Mouse (Mus musculus): ENCODE measurements around the gene Arhgap15. TPM values are rescaled to one million over a fixed set of nuclear protein-coding genes. Genes with fewer than 3 reads are reported as not detected.

The Arhgap15 gene
- polyA plus RNA-seq, 1 experiment from 2014 or later = 0.87 TPM

DNA sequence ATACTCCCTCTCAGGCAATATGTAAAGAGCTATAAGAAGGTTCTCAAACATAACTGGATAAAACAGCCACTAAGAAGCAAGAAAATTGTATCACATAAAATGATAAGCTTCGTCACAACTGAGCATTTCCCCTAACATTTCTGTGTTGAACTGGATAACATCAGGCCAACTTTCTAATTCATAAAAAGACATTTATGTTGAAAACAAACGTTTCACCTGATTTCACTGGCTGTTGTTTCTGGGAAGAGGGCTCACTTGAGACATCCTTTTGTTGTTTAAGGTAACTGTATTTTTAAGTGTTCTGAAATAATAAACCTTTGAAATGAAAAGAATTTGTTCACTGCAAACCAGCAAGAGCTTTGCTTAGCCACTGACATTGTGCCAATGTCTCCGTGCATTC lies 697 bp downstream of the Arhgap15 start:
- Histone ChIP-seq H3K27me3 (no peaks in the 10 kb centered on the region), H3K9me3 (no peaks in the 10 kb centered on the region), H3K4me1 (no peaks in the 10 kb centered on the region)

DNA sequence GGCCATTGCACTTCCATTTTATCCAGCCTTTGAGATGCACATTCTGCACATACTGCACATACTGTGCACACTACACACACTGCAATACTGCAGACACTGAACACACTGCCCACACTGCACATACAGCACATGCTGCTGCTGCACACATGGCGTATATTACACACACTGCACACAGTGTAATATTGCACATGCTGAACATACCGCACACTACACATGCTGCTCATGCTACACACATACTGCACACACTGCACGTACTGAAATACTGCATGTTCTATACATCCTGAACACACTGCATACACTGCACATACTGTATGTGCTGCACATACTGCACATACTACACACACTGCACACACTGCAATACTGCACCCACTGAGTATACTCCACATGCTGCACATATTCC lies 7.3 kb downstream of the Arhgap15 start:
- Histone ChIP-seq H3K36me3 (no peaks in the 10 kb centered on the region), H3K9ac (replicated peaks) (no peak overlapping the region), H3K4me2 (replicated peaks) (no peak overlapping the region), H3K9me3 (no peaks in the 10 kb centered on the region), H3K27me3 (no peaks in the 10 kb centered on the region), H3K4me3 (no peak overlapping the region), H3K27ac (replicated peaks) (no peak overlapping the region), H3K4me1 (no peaks in the 10 kb centered on the region)
- WGBS = 98% methylated on average over 3 of the region's 3 CpGs
- 0 out of 2 replicates have a peak, but pooled peaks have one; percentile 26 for ATAC-seq (replicated peaks)

More for the DNA sequence above, 697 bp downstream of the Arhgap15 start:
- Histone ChIP-seq H3K4me2 (replicated peaks) (no peak overlapping the region), H3K4me3 (no peak overlapping the region), H3K27ac (replicated peaks) (no peak overlapping the region), H3K36me3 (no peaks in the 10 kb centered on the region), H3K9ac (replicated peaks) (no peak overlapping the region)
- 85% methylated on average over 3 of the region's 3 CpGs for WGBS
- no peak for ATAC-seq (replicated peaks)

DNA sequence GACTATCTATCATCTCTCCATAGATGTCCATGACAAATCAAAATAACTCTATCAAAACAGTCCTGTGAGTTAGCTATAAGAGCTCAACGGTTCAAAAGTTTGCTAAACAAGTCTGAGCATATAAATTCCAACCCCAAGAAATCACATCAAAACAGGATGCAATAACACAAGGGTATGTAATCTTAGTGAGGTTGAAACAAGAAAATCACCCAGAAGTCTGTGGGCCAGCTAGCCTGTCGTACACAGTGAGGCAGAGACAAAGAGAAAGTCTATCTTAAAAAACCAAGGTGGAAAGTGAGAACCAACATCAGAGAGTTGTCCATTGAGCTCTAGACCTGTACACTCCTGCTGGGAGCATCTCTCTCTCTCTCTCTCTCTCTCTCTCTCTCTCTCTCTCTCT lies 8.0 kb downstream of the Arhgap15 start:
- Histone ChIP-seq H3K4me1 (no peaks in the 10 kb centered on the region), H3K27me3 (no peaks in the 10 kb centered on the region), H3K9ac (replicated peaks) (no peak overlapping the region), H3K4me3 (no peak overlapping the region), H3K27ac (replicated peaks) (no peak overlapping the region), H3K9me3 (no peaks in the 10 kb centered on the region), H3K36me3 (no peaks in the 10 kb centered on the region), H3K4me2 (replicated peaks) (no peak overlapping the region)
- no peak for ATAC-seq (replicated peaks)
- 86% methylated on average over 2 of the region's 2 CpGs for WGBS

DNA sequence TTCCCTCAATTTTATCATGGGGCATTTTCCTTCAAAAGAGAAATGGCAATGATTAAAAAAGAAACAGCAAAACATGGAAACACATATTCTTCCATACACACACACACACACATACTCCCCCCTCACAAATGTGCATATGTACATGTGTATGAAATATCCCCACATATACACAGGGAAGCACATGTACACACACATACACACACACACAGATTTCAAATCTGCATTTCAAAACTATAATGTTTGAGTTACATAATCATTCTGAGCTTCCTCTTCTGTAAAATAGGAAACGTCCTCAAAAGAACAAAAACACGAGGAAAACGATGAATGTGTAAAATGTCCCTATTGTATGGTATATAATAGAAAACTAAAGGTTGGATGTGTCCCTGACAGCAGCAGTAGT lies 13.1 kb downstream of the Arhgap15 start:
- no peak for ATAC-seq (replicated peaks)
- 70% methylated on average over 3 of the region's 3 CpGs for WGBS

DNA sequence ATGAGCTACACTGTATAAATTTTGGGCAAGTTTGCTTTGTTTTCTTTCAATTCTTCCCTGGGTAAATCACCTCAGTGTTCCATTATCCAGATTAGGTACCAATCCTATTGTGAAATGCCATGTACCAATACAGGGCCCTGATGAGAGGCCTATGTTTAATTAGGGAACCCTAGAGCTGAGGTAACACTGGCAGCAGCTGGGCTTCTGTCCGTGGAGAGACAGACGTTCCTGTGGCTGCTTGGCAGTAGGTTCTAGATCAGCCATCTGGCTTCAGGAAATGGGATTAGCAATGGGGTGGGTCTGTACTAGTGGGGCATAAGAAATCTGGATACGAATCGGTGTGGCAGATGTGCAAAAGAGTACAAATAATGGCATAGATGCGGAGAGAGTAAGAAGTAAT lies 14.7 kb downstream of the Arhgap15 start:
- Histone ChIP-seq H3K4me3 (no peak overlapping the region), H3K9ac (replicated peaks) (no peak overlapping the region), H3K9me3 (no peaks in the 10 kb centered on the region), H3K27ac (replicated peaks) (no peak overlapping the region), H3K27me3 (no peaks in the 10 kb centered on the region), H3K4me1 (no peaks in the 10 kb centered on the region), H3K36me3 (no peaks in the 10 kb centered on the region), H3K4me2 (replicated peaks) (no peak overlapping the region)
- 54% methylated on average over 5 of the region's 5 CpGs for WGBS
- no peak for ATAC-seq (replicated peaks)

More for the DNA sequence above, 13.1 kb downstream of the Arhgap15 start:
- Histone ChIP-seq H3K27ac (replicated peaks) (no peak overlapping the region), H3K4me3 (no peak overlapping the region), H3K4me1 (no peaks in the 10 kb centered on the region), H3K36me3 (no peaks in the 10 kb centered on the region), H3K9me3 (no peaks in the 10 kb centered on the region), H3K27me3 (no peaks in the 10 kb centered on the region), H3K9ac (replicated peaks) (no peak overlapping the region), H3K4me2 (replicated peaks) (no peak overlapping the region)

DNA sequence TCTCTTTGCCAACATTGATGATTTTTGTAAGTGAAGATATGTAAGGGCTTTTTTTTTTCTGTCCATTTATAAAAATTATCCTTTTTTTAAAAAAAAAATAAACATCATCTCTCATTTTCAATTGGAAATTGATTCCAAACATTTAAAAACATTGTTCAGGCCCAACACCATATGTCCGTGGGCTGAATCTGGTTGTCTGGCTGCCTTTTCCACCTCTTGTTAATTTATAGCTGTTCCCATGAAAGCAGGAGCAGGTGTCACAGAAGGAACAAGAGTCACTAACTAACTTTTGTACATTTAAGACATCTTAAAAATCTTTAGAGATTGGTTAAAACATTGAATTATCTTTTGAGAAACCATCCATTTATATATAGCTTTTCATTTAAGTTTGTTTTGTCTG lies 15.8 kb downstream of the Arhgap15 start:
- H3K27ac ChIP-seq (replicated peaks) = no peak overlapping the region
- no peak overlapping the region for H3K4me2 ChIP-seq (replicated peaks)
- H3K9ac ChIP-seq (replicated peaks) = no peak overlapping the region
- ATAC-seq (replicated peaks) = no peak
- no peaks in the 10 kb centered on the region for H3K27me3 ChIP-seq
- WGBS = 66% methylated on average over 1 of the region's 1 CpGs
- H3K4me1 ChIP-seq = no peaks in the 10 kb centered on the region
- H3K9me3 ChIP-seq = no peaks in the 10 kb centered on the region
- H3K4me3 ChIP-seq = no peak overlapping the region
- H3K36me3 ChIP-seq = no peaks in the 10 kb centered on the region

DNA sequence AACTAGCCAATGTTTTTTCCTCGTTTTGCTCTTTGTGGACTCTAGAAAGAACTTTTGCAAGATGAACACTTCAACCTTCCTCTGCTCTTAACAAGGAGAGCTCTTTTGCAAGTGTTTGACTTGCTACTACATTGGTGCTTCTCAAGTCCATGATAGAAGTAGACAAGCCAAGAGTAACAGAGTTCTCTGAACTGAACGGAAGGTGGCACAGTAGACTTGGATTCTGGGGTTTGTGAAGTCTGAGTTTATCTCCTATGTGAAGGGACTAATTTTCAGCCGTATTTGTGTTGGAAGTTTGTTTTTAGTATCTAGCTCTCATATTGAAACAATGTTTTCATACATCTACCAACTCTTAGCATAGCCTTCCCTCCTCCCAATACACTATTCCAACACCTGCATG lies 17.6 kb downstream of the Arhgap15 start:
- WGBS = 91% methylated on average over 3 of the region's 3 CpGs
- no peak for ATAC-seq (replicated peaks)
- Histone ChIP-seq H3K4me3 (no peak overlapping the region), H3K4me1 (no peaks in the 10 kb centered on the region), H3K9ac (replicated peaks) (no peak overlapping the region), H3K27me3 (no peaks in the 10 kb centered on the region), H3K4me2 (replicated peaks) (no peak overlapping the region), H3K36me3 (no peaks in the 10 kb centered on the region), H3K27ac (replicated peaks) (no peak overlapping the region), H3K9me3 (no peaks in the 10 kb centered on the region)

DNA sequence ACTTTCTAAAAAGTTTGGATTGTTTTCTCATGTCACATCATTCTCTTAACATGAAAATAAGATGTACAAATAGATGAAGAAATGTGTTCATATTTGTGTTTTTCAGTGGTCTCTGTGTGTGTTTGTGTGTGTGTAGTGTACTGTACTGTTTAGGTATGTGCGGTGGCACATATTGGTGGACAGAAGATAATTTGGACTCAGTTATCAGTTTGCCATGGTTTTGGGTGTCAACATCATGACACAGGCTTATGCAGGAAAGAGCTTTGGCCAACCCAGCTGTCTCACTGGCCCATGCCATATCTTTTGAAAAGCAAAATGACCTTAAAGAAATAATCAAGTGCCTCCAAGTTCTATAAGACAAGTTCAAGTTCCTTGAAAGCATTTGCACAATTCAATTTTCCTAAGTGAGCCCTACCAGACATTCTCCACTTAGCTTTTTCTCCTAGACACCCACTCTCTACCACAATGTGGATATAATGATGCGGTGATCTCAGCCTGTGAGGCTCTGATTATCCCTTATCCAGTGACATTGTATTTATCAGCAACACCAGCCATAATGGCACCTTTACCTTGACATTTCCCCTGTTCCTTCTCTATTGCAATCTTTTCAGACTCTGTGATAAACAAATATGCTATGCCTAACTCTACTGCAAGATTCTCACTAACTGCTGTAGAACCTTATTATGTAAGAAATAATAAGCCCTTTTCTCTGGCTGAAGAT lies 21.4 kb downstream of the Arhgap15 start:
- Histone ChIP-seq H3K27ac (replicated peaks) (no peak overlapping the region), H3K4me1 (no peaks in the 10 kb centered on the region), H3K36me3 (no peaks in the 10 kb centered on the region), H3K9ac (replicated peaks) (no peak overlapping the region), H3K4me2 (replicated peaks) (no peak overlapping the region), H3K4me3 (no peak overlapping the region), H3K9me3 (no peaks in the 10 kb centered on the region), H3K27me3 (no peaks in the 10 kb centered on the region)
- 96% methylated on average over 2 of the region's 2 CpGs for WGBS
- ATAC-seq (replicated peaks) = no peak

DNA sequence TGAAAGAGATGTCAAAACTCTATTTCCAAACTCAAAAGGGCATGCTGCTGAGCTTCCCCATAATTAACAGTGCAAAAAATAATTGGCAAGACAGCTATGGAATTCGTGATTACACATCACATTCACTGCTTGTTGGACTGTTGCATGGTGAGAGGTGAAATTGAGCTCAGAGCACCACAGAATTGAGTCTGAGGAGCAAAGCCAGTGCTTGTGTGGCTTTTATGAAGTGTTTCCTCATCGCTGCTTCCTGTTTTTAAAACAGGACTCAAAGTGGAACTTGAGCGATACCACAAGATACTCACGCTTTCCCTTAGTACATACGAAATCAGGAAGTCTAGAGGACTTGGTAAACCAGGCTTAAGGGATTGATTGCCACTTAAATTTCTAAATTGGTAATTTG lies 24.0 kb downstream of the Arhgap15 start:
- 90% methylated on average over 5 of the region's 5 CpGs for WGBS
- Histone ChIP-seq H3K9me3 (no peaks in the 10 kb centered on the region), H3K27ac (replicated peaks) (no peak overlapping the region), H3K36me3 (no peaks in the 10 kb centered on the region), H3K4me1 (no peaks in the 10 kb centered on the region), H3K4me2 (replicated peaks) (no peak overlapping the region), H3K4me3 (no peak overlapping the region), H3K9ac (replicated peaks) (no peak overlapping the region), H3K27me3 (no peaks in the 10 kb centered on the region)
- ATAC-seq (replicated peaks) = no peak

DNA sequence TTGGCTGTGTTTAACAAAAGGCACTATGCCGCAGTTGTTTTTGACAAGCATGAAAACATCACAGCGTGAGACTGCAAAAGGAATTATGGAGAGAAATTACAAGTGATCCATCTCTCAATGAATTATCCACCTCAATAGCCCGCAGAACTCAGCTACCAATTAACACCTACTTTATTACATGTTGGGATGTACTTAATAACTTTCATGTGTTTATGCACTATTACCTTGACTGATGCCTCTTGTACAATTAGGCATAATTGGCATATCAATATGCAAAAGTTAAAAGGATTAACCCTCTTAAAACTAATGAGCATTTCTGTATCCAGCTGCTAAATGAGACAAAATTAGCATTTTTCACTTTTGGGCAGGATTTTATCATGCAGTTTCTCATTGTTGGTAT lies 33.5 kb downstream of the Arhgap15 start:
- 28% methylated on average over 3 of the region's 3 CpGs for WGBS
- no peak for ATAC-seq (replicated peaks)
- Histone ChIP-seq H3K27ac (replicated peaks) (no peak overlapping the region), H3K4me3 (no peak overlapping the region), H3K9me3 (no peaks in the 10 kb centered on the region), H3K27me3 (peaks cover 13% of the 10 kb centered on the region; the same call in 1 of the 2 replicates), H3K9ac (replicated peaks) (no peak overlapping the region), H3K36me3 (no peaks in the 10 kb centered on the region), H3K4me1 (peaks cover 30% of the 10 kb centered on the region), H3K4me2 (replicated peaks) (no peak overlapping the region)

DNA sequence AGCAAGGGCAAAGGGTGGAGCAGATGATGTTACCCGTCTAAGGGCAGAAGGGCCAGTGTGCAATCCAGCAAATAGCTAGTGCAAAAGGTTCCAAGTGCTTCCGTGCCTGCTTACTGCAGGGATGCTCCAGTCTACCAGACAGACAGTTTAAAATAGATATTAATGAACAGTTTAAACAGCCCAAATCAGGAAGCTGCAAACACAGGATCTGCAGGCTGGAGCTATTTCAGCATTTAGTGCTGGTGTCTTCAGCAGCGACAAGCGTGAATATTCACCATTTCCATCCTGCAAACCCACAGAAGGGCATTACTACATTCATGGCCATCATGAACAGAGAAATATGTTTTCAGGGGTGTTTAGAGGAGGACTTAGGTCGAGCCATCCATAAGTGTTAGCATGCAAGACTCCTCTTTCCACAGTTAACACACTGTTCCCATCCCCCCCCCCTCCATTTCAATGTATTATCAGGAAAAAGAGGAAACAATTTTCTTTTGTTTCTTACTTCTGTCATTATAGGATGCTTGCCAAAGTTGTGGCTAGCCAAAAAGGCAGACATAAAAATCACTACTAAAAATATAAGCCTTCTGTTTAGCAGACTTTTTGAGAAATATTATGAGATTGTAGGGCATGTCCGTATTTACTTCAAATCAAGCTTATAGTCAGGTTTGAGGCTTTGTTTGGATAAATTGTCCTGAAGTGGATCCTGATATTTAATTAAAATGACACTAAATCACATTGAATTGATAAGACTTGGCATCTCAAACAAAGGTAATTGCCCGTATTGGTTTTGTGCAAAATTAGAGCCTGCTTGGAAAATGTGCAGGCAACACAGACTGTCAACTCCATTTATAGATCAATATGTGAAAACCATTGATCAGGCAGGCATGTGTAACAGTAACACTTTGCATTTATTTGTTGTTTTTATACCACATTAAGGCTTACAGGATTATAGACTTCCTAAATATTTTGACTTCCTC lies 35.4 kb downstream of the Arhgap15 start:
- peak overlapping the region; percentile 46; the same call in 1 of the 2 replicates for H3K27ac ChIP-seq (replicated peaks)

DNA sequence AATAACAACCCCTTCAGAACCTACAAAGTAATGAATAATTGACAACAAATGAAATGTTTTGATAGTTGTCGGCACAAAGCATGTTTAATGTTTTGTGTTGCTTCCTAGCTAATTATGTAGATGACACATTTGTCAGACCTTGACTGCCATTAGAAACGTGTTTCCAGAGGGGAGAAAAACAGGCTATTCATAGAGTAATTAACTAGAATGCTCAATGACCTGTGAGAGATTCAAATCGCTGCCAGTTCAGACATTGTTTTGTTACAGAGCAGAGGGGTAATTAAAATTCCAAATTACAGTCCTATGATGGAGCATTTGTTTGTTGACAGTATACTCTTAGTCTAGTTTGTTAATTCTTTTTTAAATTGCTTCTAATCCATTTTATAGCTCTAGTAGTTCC lies 37.5 kb downstream of the Arhgap15 start:
- 2% methylated on average over 3 of the region's 3 CpGs for WGBS
- peak; percentile 49 for ATAC-seq (replicated peaks)
- Histone ChIP-seq H3K27me3 (peaks cover 21% of the 10 kb centered on the region; the same call in 1 of the 2 replicates), H3K4me2 (replicated peaks) (no peak overlapping the region), H3K4me3 (no peak overlapping the region), H3K9ac (replicated peaks) (no peak overlapping the region), H3K9me3 (no peaks in the 10 kb centered on the region), H3K36me3 (no peaks in the 10 kb centered on the region), H3K4me1 (peaks cover 42% of the 10 kb centered on the region), H3K27ac (replicated peaks) (no peak overlapping the region)

More for the DNA sequence above, 35.4 kb downstream of the Arhgap15 start:
- no peaks in the 10 kb centered on the region for H3K9me3 ChIP-seq
- H3K4me2 ChIP-seq (replicated peaks) = no peak overlapping the region
- no peak overlapping the region for H3K9ac ChIP-seq (replicated peaks)
- ATAC-seq (replicated peaks) = no peak
- H3K4me3 ChIP-seq = no peak overlapping the region
- H3K36me3 ChIP-seq = no peaks in the 10 kb centered on the region
- WGBS = 59% methylated on average over 7 of the region's 7 CpGs
- H3K27me3 ChIP-seq = peaks cover 16% of the 10 kb centered on the region; the same call in 1 of the 2 replicates
- peaks cover 41% of the 10 kb centered on the region for H3K4me1 ChIP-seq

All from forebrain, embryonic 15.5 days (tissue).